Mouse (Mus musculus): Measurements from ENCODE around the gene Pigv.

GRCm38 (mm10) chr4:133645680-133646079, 26.8 kb downstream of the Pigv start:
- TF ChIP-seq EP300 (IDR thresholded peaks at IDR 0.05) (no peak), CTCF (IDR thresholded peaks at IDR 0.05) (no peak)
